Mouse (Mus musculus) thymus, adult 2 months (tissue): ENCODE results near the gene Zcchc7.

Experiments
- CTCF ChIP-seq: fragments of 200-500 bp; IDR thresholded peaks from 2 replicates; pipeline ENCODE4 v1.5.1; 2012; ENCODE audit warnings: mild to moderate bottlenecking, control low read depth, low read length, moderate library complexity, borderline replicate concordance; ENCODE audit not compliant: control insufficient read depth, poor library complexity, insufficient read depth; ENCODE audit errors: extremely low read depth
- POLR2A ChIP-seq: fragments of 200-500 bp; IDR thresholded peaks from 2 replicates; pipeline ENCODE4 v1.6.1; 2012; ENCODE audit warnings: mild to moderate bottlenecking, low read length, control low read depth, moderate library complexity; ENCODE audit not compliant: control insufficient read depth, poor library complexity, insufficient read depth; ENCODE audit errors: extremely low read depth

DNA sequence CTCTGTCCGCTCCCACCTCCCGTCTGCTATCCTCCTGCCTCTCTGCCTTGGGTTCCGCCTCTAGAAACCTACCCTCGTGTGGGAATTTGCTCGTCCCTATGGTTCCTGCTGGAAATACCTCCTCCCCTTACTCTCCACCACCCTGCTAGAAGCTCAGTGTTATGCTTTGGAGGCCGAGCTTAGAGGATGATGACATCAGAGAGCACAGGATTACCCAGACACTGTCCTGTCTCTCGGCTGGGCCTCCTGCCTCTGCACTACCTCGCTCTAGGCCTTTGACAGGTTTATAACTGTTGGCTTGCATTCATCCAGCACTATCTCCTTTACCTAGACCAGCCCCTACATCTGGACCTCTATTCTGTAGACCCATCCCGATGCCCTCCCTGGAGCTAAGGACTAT, 184.6 kb downstream of the Zcchc7 start:
- TF ChIP-seq POLR2A (no peak), CTCF (no peak)
